Mouse (Mus musculus) adrenal gland, postnatal 36 days (tissue): ENCODE measurements around the gene Rhox4f. TPM values are rescaled to one million over a fixed set of nuclear protein-coding genes. Genes with fewer than 3 reads are reported as not detected.
"Not testable (repeated sequence)": the region's sequence is repeated elsewhere in the genome, so short reads cannot be mapped to it uniquely, and the experiment has no call there.

Source experiments
- DNase-seq, 2 experiments: peaks; one replicate each; pipeline ENCODE4 v3.0.0; 2021; ENCODE audit warnings: mixed read lengths in 1 of 2
- long read RNA-seq, 2 experiments: library from polyadenylated mRNA; stranded (forward); transcript quantifications; one replicate each; pipeline ENCODE4 v2.0.0; 2021; ENCODE audit warnings: borderline sequencing depth in 2 of 2
- total RNA-seq, 2 experiments: library from RNA; stranded (reverse); gene quantifications; 2 replicates each; pipeline ENCODE4 v1.2.3; 2021

Gene Rhox4f
- total RNA-seq: not detected
- long read RNA-seq, experiment 1: 0 reads
- long read RNA-seq, experiment 2: 0 reads

DNA sequence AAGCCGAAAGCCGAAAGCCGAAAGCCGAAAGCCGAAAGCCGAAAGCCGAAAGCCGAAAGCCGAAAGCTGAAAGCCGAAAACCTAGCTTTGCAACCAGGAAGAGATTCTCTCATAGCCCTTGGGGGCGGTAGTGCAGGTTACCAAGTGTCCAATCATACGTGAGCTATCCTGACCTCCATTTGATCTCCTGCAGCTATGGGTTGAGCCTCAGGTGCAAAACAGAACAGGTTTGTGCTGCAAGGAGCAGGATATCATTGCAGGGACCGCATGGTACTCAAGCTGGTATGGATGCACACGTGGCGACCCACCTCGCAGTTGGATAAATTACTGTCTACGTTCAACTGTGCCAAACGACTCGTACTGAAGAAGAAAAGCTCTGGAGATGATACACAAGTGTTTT is at the start of gene Rhox4f:
TSS of gene Rhox4f (minus strand) at position 101 of the 400 bp plus-strand sequence.
- DNase-seq: not testable (repeated sequence)

DNA sequence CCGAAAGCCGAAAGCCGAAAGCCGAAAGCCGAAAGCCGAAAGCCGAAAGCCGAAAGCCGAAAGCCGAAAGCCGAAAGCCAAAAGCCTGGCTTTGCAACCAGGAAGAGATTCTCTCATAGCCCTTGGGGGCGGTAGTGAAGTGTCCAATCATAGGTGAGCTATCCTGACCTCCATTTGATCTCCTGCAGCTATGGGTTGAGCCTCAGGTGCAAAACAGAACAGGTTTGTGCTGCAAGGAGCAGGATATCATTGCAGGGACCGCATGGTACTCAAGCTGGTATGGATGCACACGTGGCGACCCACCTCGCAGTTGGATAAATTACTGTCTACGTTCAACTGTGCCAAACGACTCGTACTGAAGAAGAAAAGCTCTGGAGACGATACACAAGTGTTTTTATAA is 43.7 kb upstream of the Rhox4f start, which contains the start of gene Rhox4g:
TSS of gene Rhox4g (minus strand) at position 101 of the 400 bp plus-strand sequence.
- DNase-seq: not testable (repeated sequence)

DNA sequence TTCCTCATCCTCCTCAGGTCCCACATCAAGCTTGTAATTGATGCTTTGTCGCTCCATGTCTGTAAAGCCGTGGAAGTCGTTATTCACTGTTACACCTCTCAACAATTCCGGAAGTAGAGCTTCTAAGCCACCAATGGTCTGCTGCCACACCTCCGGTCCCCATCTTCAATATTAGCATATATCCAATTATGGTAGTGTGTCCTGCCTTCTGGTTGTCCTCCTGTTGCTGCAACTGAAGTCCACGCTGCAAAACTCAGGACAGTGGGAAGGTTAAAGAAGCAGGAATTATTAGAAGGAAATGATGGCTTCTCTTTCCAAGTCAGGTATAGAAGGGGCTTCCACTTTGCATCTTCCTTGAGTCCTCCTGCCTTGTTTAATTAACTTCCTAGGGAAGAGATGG is 35.9 kb upstream of the Rhox4f start, which contains the start of gene Rhox2g:
TSS of gene Rhox2g (minus strand) at position 101 of the 400 bp plus-strand sequence.
- DNase-seq: not testable (repeated sequence)

DNA sequence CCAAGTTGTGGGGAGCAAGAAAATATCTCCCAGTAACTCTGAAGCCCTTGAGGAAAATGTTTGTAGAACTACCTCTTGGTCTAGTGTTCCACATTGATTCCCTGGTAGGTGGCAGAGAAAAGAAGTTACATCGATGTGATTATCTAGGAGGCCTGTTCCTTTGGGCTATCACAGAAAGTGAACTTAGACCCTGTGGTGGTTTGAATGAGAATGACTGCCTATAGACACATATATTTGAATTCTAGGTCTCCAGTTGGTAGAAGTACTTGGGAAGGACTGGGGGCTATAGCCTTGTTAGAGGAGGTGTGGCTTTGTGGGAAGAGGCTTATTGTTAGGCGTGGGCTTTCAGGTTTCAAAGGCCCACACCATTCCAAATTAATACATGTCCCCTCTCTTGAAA is 21.0 kb upstream of the Rhox4f start, which contains the start of gene Rhox3g:
TSS of gene Rhox3g (minus strand) at position 101 of the 400 bp plus-strand sequence.
- DNase-seq: not testable (repeated sequence)

DNA sequence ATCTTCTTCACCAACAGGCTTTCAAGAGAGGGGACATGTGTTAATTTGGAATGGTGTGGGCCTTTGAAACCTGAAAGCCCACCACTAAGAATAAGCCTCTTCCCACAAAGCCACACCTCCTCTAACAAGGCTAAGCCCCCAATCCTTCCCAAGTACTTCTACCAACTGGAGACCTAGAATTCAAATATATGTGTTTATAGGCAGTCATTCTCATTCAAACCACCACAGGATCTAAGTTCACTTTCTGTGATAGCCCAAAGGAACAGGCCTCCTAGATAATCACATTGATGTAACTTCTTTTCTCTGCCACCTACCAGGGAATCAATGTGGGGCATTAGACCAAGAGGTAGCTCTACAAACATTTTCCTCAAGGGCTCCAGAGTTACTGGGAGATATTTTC is 26.8 kb downstream of the Rhox4f start, which contains the start of gene Rhox3f:
TSS of gene Rhox3f (plus strand) at position 301 of the 400 bp plus-strand sequence.
- DNase-seq: not testable (repeated sequence)

DNA sequence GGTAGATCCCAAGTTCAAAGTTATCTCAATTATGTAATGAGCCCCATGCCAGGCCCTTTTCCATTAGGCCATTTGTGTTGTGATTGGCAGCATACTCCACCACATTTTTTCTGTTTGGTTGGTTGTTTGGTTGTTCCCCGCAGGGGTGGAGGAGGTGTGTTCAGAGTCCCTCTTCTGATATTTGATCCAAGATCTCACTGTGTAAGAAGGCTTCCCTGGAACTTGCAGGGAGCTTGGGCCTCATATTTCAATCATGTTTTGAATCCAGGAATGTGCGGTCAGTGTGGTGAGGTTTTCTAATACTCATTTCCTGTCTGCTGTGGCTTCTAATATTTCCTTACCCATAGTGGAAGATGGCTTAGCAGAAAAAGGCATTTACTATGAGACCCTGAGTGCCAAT is 34.9 kb downstream of the Rhox4f start:
- DNase-seq: not testable (repeated sequence)

DNA sequence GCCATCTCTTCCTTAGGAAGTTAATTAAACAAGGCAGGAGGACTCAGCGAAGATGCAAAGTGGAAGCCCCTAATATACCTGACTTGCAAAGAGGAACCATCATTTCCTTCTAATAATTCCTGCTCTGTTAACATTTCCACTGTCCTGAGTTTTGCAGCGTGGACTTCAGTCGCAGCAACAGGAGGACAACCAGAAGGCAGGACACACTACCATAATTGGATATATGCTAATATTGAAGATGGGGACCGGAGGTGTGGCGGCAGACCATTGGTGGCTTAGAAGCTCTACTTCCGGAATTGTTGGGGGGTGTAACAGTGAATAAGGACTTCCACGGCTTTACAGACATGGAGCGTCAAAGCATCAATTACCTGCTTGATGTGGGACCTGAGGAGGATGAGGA is 36.4 kb downstream of the Rhox4f start, which contains the start of gene Rhox2f:
TSS of gene Rhox2f (plus strand) at position 301 of the 400 bp plus-strand sequence.
- not testable (repeated sequence) for DNase-seq

DNA sequence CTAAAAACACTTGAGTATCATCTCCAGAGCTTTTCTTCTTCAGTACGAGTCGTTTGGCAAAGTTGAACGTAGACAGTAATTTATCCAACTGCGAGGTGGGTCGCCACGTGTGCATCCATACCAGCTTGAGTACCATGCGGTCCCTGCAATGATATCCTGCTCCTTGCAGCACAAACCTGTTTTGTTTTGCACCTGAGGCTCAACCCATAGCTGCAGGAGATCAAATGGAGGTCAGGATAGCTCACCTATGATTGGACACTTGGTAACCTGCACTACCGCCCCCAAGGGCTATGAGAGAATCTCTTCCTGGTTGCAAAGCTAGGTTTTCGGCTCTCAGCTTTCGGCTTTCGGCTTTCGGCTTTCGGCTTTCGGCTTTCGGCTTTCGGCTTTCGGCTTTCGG is 50.4 kb downstream of the Rhox4f start, which contains the start of gene Rhox4e:
TSS of gene Rhox4e (plus strand) at position 301 of the 400 bp plus-strand sequence.
- not testable (repeated sequence) for DNase-seq

Other genes with a start within 250 kb of the Rhox4f start
- not detected for gene Rhox3a2, start 227.7 kb downstream of the Rhox4f start, total RNA-seq
- gene Rhox4a2, start 216.9 kb downstream of the Rhox4f start, total RNA-seq: not detected
- not detected for gene Rhox2b, start 195.6 kb downstream of the Rhox4f start, total RNA-seq
- not detected for gene Rhox4b, start 175.2 kb downstream of the Rhox4f start, total RNA-seq
- not detected for gene Rhox2c, start 154.0 kb downstream of the Rhox4f start, total RNA-seq
- gene Rhox3c, start 149.1 kb downstream of the Rhox4f start, total RNA-seq: not detected
- not detected for gene Rhox4c, start 127.4 kb downstream of the Rhox4f start, total RNA-seq
- not detected for gene Rhox2d, start 114.3 kb downstream of the Rhox4f start, total RNA-seq
- gene Rhox4d, start 93.3 kb downstream of the Rhox4f start, total RNA-seq: not detected
- not detected for gene Rhox2e, start 77.3 kb downstream of the Rhox4f start, total RNA-seq
- not detected for gene Rhox3e, start 65.7 kb downstream of the Rhox4f start, total RNA-seq
- gene Rhox4e, start 50.3 kb downstream of the Rhox4f start, total RNA-seq: not detected
- not detected for gene Rhox2f, start 36.3 kb downstream of the Rhox4f start, total RNA-seq
- not detected for gene Rhox3f, start 26.7 kb downstream of the Rhox4f start, total RNA-seq
- not detected for gene Rhox3g, start 20.9 kb upstream of the Rhox4f start, total RNA-seq
- not detected for gene Rhox2g, start 35.8 kb upstream of the Rhox4f start, total RNA-seq
- not detected for gene Rhox4g, start 43.6 kb upstream of the Rhox4f start, total RNA-seq
- gene Rhox3h, start 61.1 kb upstream of the Rhox4f start, total RNA-seq: not detected
- not detected for gene Rhox2h, start 65.6 kb upstream of the Rhox4f start, total RNA-seq
- not detected for gene Rhox5, start 197.1 kb upstream of the Rhox4f start, total RNA-seq
- not detected for gene Rhox6, start 219.2 kb upstream of the Rhox4f start, total RNA-seq
- not detected for gene Rhox7a, start 224.0 kb upstream of the Rhox4f start, total RNA-seq